Mouse (Mus musculus): ENCODE results near the gene Sun2. TPM values are rescaled to one million over a fixed set of nuclear protein-coding genes. Genes with fewer than 3 reads are reported as not detected.

Sun2 gene
- total RNA-seq, 2 experiments from 2014 or later = 83.4 to 233 TPM

- no peak for ATAC-seq (replicated peaks; ENCODE audit: poor library complexity)
Observed at GRCm38 (mm10) chr15:79727840-79728239, 14.5 kb downstream of the Sun2 start.

DNA sequence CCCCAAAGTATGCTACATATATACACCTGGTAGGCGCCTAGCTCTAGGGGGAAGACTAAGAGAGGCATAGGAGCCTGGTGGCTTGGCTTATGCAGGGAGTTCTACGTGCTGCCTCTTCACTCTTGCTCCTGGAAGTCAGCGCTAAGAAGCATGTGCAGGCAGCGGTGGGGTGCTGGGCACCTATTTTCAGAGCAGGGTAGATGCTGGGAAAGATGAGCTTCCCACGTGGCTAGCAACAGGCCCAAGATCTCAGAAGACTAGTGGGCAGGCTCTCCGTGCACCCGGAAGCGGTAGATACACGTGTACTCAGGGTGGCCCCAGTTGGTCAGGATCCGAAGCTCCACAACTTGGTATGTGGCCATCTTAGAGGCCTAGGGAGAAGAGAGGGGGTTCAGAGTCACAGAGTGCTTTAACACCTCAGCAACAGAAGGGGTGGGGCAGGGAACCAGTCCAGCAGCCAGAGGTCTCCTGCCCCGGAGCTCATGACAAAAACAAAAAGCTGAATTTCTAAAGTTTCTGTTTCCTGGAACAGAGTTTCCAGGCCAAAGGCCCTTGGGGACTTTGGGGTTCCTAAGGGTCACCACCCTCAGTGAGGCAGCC, 17.0 kb downstream of the Sun2 start:
- ATAC-seq (replicated peaks; ENCODE audit: poor library complexity) = no peak

DNA sequence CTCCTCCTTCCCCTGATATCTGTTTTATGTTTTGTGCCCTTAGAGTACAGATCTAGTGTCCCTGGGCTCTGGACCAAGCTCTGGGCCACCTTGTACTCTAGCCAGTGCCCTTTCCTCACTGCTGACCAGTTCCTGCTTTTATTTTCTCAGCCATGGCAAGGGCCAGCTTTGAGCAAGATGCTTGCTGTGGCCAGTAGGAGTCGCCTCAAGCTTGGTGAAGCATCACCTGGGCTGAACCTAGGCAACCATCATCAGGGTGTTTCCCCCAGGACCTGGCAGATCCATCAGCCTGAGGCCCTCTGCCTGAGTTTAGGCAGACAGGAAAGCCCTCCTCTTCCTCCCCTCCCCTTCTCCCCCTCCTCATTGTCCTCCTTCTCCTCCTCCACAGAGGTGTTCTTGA, 18.9 kb downstream of the Sun2 start:
- ATAC-seq (replicated peaks; ENCODE audit: poor library complexity) = peak; percentile 63

- peak; percentile 40; the same call in 1 of the 2 replicates for ATAC-seq (replicated peaks; ENCODE audit: poor library complexity)
Observed at GRCm38 (mm10) chr15:79720796-79721195, 21.5 kb downstream of the Sun2 start.

- no peak for ATAC-seq (replicated peaks; ENCODE audit: poor library complexity)
Observed at GRCm38 (mm10) chr15:79720267-79720666, 22.1 kb downstream of the Sun2 start.

DNA sequence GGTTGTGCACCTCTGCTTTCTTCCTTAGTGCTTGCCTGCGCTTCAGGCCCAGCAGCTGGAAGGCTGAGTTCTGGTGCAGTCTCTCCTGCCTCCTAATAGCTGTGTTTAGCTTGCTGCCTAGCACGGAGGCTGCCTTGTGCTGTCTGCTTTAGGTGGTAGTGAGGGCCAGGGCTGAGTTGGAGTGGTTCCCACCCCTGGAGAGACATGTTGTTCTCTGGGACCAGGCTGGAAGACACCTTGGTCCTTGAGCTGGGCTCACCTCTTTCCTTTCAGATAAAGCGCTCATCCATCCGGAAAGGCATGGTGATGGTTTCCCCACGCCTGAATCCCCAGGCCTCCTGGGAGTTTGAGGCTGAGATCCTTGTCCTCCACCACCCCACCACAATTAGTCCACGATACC, 25.6 kb downstream of the Sun2 start:
- no peak for ATAC-seq (replicated peaks; ENCODE audit: poor library complexity)

DNA sequence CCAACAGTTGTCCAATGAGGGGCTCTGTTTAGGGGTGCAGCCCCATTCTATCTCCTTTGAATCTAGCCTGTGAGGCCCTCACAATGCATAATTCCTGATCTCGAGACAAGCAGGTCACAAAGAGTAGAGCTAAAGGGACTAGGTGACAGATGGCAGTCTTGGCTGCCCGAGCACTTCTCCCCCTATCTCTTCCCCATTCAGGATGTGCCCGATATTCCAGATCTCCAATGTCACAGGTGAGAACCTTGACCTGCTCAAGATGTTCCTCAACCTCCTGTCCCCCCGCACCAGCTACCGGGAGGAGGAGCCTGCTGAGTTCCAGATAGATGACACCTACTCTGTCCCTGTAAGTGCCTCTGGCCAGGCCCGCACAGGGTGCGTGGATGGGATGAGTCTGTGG, 26.7 kb downstream of the Sun2 start:
- no peak for ATAC-seq (replicated peaks; ENCODE audit: poor library complexity)

GRCm38 (mm10) chr15:79708229-79708822, 34.0 kb downstream of the Sun2 start:
- ATAC-seq (replicated peaks; ENCODE audit: poor library complexity) = peak; percentile 65

- no peak for ATAC-seq (replicated peaks; ENCODE audit: poor library complexity)
Observed at GRCm38 (mm10) chr15:79706603-79707214, 35.6 kb downstream of the Sun2 start.

DNA sequence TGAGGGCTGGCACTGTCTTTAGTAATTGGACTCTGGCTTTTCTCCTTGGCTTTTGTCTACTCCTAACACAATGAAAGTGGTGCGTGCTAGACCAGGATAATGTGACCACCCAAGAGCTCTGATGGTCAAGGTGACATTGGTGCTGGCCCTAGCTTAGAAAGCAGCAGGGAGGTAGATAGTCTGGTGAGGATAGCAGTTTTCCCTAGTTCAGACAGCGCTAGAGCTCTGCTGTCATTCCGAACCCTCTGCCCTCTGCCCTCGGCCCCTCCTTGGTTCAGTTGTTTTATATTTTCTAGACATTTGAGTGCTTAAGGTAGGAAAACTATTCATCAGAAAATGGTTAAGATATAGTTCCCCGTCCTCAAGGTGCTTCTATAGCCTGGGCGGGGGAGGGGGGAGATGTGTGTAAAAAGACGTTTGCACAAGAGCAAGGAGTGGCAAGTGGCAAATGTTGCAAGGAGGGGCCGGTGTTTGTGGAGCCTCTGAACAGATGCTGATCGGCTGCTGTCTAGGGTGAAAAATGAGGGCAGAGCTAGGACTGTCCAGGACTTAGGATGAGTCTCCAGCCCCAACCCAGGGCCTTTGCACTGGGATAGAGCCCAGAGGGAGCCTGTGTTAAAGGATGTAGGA, 44.7 kb downstream of the Sun2 start:
- ATAC-seq (replicated peaks; ENCODE audit: poor library complexity) = no peak

GRCm38 (mm10) chr15:79697011-79697410, 45.3 kb downstream of the Sun2 start:
- ATAC-seq (replicated peaks; ENCODE audit: poor library complexity) = no peak

- ATAC-seq (replicated peaks; ENCODE audit: poor library complexity) = no peak
Observed at GRCm38 (mm10) chr15:79696508-79696907, 45.8 kb downstream of the Sun2 start.

DNA sequence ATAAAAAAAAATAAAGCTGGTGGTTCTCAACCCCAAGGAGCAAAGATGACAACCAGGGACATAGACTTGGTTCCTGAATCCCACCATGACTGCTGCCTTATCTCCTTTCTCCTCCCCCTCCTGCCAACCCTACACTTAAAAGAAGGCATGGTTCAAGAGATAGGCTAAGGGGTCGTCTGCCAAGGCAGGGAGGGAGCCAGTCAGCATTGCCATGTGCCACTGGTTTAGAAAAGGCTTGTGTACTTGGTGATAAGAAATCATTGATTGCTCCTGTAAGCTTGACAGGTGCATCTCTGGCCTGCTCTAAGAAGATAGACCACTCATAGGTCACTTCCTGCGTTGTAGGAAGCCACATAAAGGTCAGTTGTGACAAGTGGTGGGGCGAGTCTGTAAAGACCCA, 46.8 kb downstream of the Sun2 start:
- ATAC-seq (replicated peaks; ENCODE audit: poor library complexity) = peak; percentile 50

GRCm38 (mm10) chr15:79694512-79694911, 47.8 kb downstream of the Sun2 start:
- ATAC-seq (replicated peaks; ENCODE audit: poor library complexity) = peak; percentile 44

DNA sequence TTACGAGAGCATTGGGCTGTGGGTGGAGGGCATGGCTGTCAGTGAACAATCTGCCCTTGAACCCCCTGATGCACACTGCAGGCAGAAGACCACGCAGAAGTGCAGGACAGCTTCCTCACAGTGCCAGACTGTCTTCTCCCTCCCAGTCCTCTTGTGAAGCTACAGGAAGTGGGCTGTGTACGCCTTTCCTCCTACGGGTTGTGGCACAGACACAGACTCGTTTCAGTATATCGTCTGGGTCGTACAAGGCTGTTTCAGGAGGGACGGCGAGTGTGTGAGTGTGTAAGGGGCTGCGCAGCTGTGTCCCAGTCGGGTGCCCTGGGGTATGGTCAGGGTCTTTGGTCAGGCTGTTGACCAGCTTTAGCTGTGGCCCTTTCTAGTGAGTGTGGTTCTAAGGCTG, 48.6 kb downstream of the Sun2 start:
- peak; percentile 11 for ATAC-seq (replicated peaks; ENCODE audit: poor library complexity)

GRCm38 (mm10) chr15:79692334-79692733, 50.0 kb downstream of the Sun2 start:
- no peak for ATAC-seq (replicated peaks; ENCODE audit: poor library complexity)

DNA sequence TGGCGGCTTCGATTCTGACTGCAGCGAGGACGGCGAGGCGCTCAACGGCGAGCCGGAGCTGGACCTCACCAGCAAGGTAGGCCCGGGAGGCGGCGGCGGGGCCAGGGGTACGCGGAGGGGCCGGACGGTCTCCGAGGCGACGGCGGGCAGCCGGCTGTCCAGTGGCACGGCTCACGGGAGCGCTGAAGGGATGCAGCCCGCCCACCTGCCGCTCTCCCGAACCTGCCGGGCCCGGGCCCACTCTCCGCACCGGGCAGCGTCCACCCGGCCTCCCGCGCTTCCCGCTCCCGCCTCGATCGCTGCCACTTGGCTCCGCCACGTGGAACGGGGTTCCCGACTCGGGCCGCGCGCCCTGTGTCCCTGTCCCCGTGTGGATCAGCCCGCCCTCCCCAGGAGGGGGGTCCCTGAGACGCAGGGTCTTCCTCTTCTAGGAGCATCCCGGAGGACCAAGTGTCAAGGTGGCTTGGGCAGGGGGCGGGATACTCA, 51.3 kb downstream of the Sun2 start:
- no peak for ATAC-seq (replicated peaks; ENCODE audit: poor library complexity)

- peak; percentile 61 for ATAC-seq (replicated peaks; ENCODE audit: poor library complexity)
Observed at GRCm38 (mm10) chr15:79690426-79691022, 51.8 kb downstream of the Sun2 start, which contains the start of gene Gtpbp1. Gtpbp1 (plus strand) TSS chr15:79690845.

DNA sequence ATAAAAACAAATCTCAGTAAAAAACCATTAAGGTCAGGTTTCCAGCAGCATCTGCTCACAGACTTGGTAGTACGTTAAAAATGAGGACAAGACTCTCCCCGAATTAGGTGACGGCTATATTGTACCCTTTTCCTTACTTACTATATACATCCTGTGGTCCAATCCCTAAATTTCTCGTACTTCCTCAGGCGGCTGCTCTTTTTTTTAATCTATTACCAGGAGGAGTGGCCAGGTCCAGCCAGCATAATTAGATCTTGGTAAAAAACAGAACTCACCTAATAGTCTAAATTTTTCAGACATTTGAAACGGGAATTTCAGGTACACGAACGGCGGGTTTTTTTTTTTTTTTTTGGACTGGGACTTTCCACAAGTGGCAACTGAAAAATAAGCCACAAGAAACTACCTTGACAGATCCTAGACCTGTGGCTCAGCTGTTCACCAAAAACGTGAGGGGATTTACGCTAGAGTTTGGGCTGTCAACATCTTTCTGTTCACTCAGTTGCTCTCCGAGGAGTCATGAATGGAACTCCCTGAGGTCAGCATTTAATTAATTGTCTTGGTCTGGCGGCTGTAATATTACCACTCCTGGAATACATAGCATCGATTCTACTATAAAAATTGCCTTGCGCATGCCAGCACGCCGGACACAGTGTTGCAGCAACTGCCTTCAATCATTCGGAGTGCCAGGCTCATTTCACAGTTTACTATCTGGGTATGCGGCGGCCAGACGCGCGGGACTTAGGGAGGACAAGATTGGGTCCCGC, 52.5 kb downstream of the Sun2 start:
- no peak for ATAC-seq (replicated peaks; ENCODE audit: poor library complexity)

DNA sequence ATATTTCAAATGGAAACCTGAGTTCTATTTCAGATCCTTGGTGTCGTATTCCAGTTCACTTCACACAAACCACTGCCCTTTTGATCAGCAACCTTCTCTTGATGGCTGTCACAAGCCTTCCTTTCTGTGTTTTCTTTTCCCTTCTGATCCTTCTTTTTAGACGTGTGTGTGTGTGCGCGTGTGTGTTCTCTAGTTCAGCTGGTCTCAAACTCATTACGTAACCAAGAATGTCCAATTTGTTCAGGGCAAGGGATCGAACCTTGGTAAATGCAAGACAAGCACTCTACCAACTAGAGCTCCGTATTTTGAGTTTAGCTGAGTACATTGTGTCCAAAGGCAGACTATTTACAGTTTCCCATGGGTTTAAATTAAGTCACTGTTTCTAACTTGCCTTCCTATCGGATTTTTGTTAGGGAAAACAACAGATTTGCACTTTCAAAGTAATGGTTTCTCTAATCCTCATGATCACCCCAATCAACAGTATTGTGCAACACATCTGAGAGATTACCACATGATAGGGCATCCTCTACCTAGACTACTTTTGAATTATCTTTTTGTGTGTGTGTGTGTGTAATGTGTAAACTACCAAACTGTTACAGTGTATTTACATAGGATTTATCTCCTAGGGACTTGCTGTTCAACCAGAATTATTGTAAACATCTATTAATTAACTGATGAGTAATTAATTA, 53.9 kb downstream of the Sun2 start:
- ATAC-seq (replicated peaks; ENCODE audit: poor library complexity) = no peak

All from megakaryocyte progenitor cell, adult 5-6 weeks (primary cell).